Mouse (Mus musculus) midbrain, embryonic 11.5 days (tissue): ENCODE data around the gene Mmp2. TPM values are rescaled to one million over a fixed set of nuclear protein-coding genes. Genes with fewer than 3 reads are reported as not detected.
"Not testable (repeated sequence)": the region's sequence is repeated elsewhere in the genome, so short reads cannot be mapped to it uniquely, and the experiment has no call there.

ENCODE experiments used
- ATAC-seq: fragments of 200-750 bp; cut with Nextera tagmentation; 2 replicates; pipeline ENCODE4 v1.8.0; 2017; ENCODE audit warnings: moderate TSS enrichment, moderate library complexity; ENCODE audit not compliant: low FRiP score
- DNase-seq: peaks from one replicate; pipeline ENCODE4 v3.0.0; 2015; ENCODE audit warnings: low spot score; ENCODE audit errors: missing footprints
- H3K27ac ChIP-seq: fragments of 300-500 bp; sonication (generic); 2 replicates; pipeline ENCODE4 v1.5.1; 2014; ENCODE audit warnings: low read depth, low read length
- H3K27me3 ChIP-seq: fragments of 300-500 bp; sonication (generic); 2 replicates; pipeline ENCODE4 v1.6.1; 2014; ENCODE audit warnings: mild to moderate bottlenecking, low read length, moderate library complexity, mixed read lengths; ENCODE audit not compliant: control insufficient read depth, insufficient read depth
- H3K36me3 ChIP-seq: fragments of 300-500 bp; sonication (generic); 2 replicates; pipeline ENCODE4 v1.6.1; 2014; ENCODE audit warnings: mild to moderate bottlenecking, low read length, moderate library complexity, mixed read lengths; ENCODE audit not compliant: control insufficient read depth, insufficient read depth
- H3K4me1 ChIP-seq: fragments of 300-500 bp; sonication (generic); 2 replicates; pipeline ENCODE4 v1.6.1; 2014; ENCODE audit warnings: low read length; ENCODE audit not compliant: control insufficient read depth, insufficient read depth
- H3K4me2 ChIP-seq: fragments of 300-500 bp; sonication (generic); 2 replicates; pipeline ENCODE4 v1.6.1; 2014; ENCODE audit warnings: mild to moderate bottlenecking, moderate library complexity
- H3K4me3 ChIP-seq: fragments of 300-500 bp; sonication (generic); 2 replicates; pipeline ENCODE4 v1.5.1; 2014; ENCODE audit warnings: low read depth, low read length
- H3K9ac ChIP-seq: fragments of 300-500 bp; sonication (generic); 2 replicates; pipeline ENCODE4 v1.6.1; 2014; ENCODE audit warnings: low read length
- H3K9me3 ChIP-seq: fragments of 300-500 bp; sonication (generic); 2 replicates; pipeline ENCODE4 v1.6.1; 2016; ENCODE audit warnings: low read length; ENCODE audit not compliant: control insufficient read depth
- WGBS: fragments of 180-500 bp; shearing (Covaris S2); extraction: QIAGEN DNeasy Blood & Tissue Kit; methylation state at CpG from one replicate; pipeline ENCODE4 v1.1.7; 2014; 5-methylcytosine and 5-hydroxymethylcytosine counted together
- polyA plus RNA-seq: library from polyadenylated mRNA; unstranded; fragments of >200 nt; fragmentation: Nextera tagmentation; extraction: Ambion mirVana; gene quantifications from 2 replicates; pipeline ENCODE4 v1.2.1, GENCODE M21; 2014

Mmp2 gene
- polyA plus RNA-seq: 51.3 and 62.1 TPM in 2 replicates

DNA sequence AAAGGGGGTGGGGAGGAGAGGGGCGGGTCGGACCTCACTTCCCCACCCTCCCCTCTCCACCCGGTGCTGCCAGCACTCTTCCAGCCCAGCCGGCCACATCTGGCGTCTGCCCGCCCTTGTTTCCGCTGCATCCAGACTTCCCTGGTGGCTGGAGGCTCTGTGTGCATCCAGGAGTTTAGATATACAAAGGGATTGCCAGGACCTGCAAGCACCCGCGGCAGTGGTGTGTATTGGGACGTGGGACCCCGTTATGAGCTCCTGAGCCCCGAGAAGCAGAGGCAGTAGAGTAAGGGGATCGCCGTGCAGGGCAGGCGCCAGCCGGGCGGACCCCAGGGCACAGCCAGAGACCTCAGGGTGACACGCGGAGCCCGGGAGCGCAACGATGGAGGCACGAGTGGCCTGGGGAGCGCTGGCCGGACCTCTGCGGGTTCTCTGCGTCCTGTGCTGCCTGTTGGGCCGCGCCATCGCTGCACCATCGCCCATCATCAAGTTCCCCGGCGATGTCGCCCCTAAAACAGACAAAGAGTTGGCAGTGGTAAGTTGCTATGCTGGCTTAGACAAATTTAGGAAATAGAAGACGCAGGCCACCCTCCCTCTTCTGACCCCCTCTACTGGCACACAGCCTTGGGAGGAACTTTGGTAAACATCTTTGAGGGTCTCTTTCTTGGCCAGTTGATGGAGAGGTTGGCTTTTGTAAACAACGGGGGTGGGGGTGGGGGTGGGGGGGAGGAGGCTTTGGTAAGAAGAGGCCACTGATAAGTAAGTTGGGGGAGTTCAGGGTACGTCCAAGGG is at the start of gene Mmp2:
Mmp2 (plus strand) TSS at position 49 of the 792 bp plus-strand sequence.
- peak; percentile 95 for DNase-seq
- Histone ChIP-seq H3K27ac (no peak within 1 kb of the TSS), H3K4me3 (peak within 1 kb of the TSS; percentile 45), H3K27me3 (peaks cover 4% of the 10 kb centered on the region; the same call in 1 of the 2 replicates), H3K9me3 (no peaks in the 10 kb centered on the region), H3K9ac (peak within 1 kb of the TSS; percentile 77), H3K36me3 (no peaks in the 10 kb centered on the region), H3K4me1 (peaks cover 6% of the 10 kb centered on the region; the same call in 1 of the 2 replicates), H3K4me2 (peak within 1 kb of the TSS; percentile 81)
- ATAC-seq: peak; percentile 65
- under 1% methylated on average over 37 of the region's 37 CpGs for WGBS

DNA sequence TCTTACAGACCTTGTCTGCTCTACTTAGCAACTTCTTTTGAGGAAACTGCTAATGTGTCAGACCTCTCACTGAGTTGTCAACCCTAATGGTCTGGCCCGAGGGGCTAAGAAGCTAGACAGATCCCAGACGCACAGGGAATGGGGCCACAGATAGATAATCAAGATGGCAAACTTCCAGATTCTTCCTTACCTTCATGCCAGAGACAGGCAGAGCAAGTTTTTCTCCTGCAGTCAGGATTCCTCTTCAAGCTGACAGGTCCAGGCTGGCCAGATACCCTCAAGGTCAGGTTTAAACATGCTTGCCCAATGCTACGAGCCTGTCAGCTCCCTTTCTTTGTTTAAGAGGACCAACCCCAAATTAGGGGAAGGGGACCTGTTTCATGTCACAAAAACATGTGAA is 46.1 kb upstream of the Mmp2 start:
- Histone ChIP-seq H3K27ac (no peak overlapping the region), H3K36me3 (no peaks in the 10 kb centered on the region), H3K4me2 (no peak overlapping the region), H3K9ac (no peak overlapping the region), H3K27me3 (no peaks in the 10 kb centered on the region), H3K4me3 (no peak overlapping the region), H3K4me1 (peaks cover 5% of the 10 kb centered on the region), H3K9me3 (no peaks in the 10 kb centered on the region)
- 81% methylated on average over 3 of the region's 3 CpGs for WGBS
- DNase-seq (peak; percentile 41), ATAC-seq (no peak)

DNA sequence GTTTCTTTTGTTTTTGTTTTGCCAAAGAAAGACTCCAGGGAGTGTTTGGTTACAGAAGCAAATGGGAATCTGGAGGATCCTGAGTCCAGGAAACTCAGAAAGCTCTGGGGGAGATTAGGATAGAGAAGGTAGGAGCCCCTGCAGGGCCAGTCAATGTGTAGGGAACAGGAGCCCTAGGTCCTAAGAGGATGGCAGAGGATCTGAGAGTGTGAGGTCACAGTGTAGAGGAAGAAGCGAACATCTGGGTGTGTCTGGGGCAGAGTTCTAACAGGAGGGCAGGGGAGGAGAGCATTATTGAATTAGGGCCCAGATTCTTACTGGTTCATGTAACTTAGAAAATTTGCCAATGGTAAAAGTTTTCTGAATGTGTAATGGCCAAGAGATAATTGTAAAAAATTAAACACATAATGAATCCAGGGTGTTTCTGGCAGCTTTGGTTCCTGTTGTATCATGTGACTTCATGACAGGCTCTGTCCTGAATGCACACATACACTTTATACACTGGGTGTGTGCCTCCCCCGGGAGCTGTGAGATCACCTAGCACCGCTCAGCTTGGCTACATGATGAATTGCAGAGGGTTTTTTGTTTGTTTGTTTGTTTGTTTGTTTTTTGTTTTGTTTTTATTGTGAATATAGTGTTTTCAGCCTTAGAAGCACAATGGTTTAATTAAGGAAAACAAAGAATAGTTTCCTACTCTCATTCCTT is 43.0 kb upstream of the Mmp2 start:
- Histone ChIP-seq H3K4me2 (no peak overlapping the region), H3K4me1 (no peaks in the 10 kb centered on the region), H3K27ac (no peak overlapping the region), H3K4me3 (no peak overlapping the region), H3K9ac (no peak overlapping the region), H3K36me3 (no peaks in the 10 kb centered on the region), H3K27me3 (no peaks in the 10 kb centered on the region), H3K9me3 (no peaks in the 10 kb centered on the region)
- ATAC-seq: no peak
- peak; percentile 60 for DNase-seq
- WGBS: 56% methylated on average over 3 of the region's 3 CpGs

DNA sequence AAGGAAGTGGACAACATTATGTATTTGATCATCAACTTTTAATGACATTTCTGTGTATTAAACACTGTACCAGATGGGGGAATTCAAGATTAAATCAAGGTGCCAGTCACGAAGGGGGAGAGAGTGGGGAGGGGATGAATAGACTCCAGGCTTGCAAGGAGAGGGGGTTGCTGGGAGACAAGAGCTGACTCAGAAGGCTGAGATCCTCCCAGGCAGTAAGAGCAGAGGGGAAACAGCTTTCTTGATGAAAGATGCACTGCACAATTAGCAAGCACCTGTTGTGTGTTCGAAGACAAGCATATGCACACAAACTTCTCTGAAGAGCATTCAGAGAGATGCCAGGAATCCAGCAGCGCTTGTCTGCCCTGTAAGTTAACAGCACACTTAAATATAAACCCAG is 36.3 kb upstream of the Mmp2 start:
- no peak overlapping the region for H3K27ac ChIP-seq
- H3K4me3 ChIP-seq: no peak overlapping the region
- H3K9me3 ChIP-seq: no peaks in the 10 kb centered on the region
- no peaks in the 10 kb centered on the region for H3K27me3 ChIP-seq
- no peak overlapping the region for H3K9ac ChIP-seq
- WGBS: 74% methylated on average over 3 of the region's 3 CpGs
- ATAC-seq (no peak), DNase-seq (peak; percentile 62)
- no peaks in the 10 kb centered on the region for H3K36me3 ChIP-seq
- no peak overlapping the region for H3K4me2 ChIP-seq
- H3K4me1 ChIP-seq: no peaks in the 10 kb centered on the region

DNA sequence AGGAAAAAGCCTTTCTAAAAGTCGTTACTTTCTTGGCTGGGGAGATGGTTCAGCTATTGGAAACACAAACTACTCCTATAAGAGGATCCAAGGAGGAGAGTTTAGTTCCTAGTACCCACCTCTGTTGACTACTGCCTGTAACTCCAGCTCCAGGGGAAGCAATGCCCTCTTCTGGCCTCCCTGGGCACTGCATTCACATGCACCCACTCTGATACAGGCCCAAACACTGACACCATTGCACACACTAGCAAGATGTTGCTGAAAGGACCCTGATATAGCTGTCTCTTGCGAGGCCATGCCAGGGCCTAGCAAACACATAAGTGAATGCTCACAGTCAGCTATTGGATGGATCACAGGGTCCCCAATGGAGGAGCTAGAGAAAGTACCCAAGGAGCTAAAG is 35.1 kb upstream of the Mmp2 start:
- not testable (repeated sequence) for H3K36me3 ChIP-seq, H3K4me1 ChIP-seq, H3K9me3 ChIP-seq, H3K27me3 ChIP-seq, H3K4me3 ChIP-seq, H3K9ac ChIP-seq, H3K4me2 ChIP-seq, H3K27ac ChIP-seq, ATAC-seq, DNase-seq
- WGBS: 78% methylated on average over 2 of the region's 2 CpGs

DNA sequence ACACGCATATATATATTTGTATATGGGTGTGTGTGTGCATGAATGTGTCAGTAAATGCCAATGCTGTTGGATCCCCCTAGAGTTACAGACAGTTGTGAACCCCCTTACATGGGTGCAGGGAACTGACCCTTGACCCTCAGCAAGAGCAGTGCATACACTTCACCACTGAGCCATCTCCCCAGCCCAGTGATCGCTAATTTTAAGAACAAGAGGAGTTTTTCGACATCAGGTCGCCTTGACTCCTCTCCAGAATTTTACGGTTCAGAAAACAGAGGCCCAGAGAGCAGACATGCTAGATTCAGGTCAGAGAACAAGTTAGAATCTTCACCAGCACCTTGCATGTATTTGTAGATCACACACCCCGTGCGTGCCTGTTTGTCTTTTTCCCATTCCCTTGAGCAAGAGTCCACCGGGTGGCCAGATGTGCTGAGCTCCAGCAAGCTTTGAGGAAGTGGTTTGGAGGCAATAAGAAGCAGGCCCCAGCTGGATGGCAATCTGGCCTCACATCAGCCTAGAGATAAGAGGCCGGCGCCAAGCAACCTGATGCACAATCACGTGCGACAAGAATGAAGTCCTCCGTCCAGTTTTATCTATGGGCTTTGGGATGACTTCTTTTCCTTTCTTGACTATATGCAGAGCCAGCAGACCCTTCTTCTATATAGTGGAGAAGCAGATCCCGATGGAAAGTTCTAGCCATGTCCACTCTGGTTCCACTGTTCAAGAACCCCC is 33.1 kb upstream of the Mmp2 start:
- H3K4me3 ChIP-seq: no peak overlapping the region
- DNase-seq (peak; percentile 57), ATAC-seq (no peak)
- WGBS: 84% methylated on average over 14 of the region's 14 CpGs
- H3K9ac ChIP-seq: no peak overlapping the region
- H3K27me3 ChIP-seq: no peaks in the 10 kb centered on the region
- H3K9me3 ChIP-seq: no peaks in the 10 kb centered on the region
- H3K4me1 ChIP-seq: no peaks in the 10 kb centered on the region
- no peaks in the 10 kb centered on the region for H3K36me3 ChIP-seq
- H3K27ac ChIP-seq: no peak overlapping the region
- H3K4me2 ChIP-seq: no peak overlapping the region

DNA sequence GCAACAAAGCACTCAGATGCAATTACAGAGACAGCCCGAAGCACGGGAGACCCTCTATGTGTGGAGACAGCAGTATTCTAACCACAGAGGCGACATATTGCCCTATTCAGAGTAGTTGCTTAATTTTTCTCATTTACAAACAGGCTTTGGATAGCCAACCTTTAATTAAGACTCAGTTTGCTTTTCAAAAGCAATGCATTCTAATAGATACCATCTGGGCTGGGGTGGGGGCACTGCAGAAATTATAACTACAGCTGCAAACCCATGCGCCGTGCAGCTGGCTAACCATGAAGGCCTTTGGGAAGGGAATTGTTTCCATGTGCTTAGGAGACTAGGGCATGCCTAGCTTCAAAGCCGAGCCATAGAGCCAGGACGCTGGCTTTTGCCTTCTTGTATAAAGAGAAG is 29.6 kb upstream of the Mmp2 start:
- H3K4me3 ChIP-seq: no peak overlapping the region
- H3K27me3 ChIP-seq: no peaks in the 10 kb centered on the region
- H3K4me1 ChIP-seq: peaks cover 2% of the 10 kb centered on the region; the same call in 1 of the 2 replicates
- no peaks in the 10 kb centered on the region for H3K9me3 ChIP-seq
- WGBS: 83% methylated on average over 7 of the region's 7 CpGs
- H3K36me3 ChIP-seq: no peaks in the 10 kb centered on the region
- no peak overlapping the region for H3K4me2 ChIP-seq
- DNase-seq (no peak), ATAC-seq (no peak)
- no peak overlapping the region for H3K27ac ChIP-seq
- no peak overlapping the region for H3K9ac ChIP-seq

DNA sequence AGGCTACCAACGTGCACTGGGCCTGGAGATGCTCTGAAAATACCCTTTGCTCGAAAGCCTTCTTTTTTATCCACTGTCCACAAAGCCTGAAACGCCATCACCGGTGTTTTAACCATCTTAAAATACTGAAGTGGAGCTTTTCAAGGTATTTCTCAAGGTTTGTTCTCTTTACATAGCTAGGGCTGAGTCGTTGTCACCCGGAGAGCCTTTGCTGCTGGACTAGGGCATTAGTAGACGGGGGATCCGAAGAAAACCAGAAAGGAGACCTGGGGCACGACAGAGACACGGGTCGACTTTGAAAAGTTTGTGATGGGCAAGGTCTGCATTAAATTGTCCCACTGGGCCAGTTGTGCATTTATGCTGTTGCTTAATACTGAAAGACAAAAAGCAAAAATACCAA is 27.7 kb upstream of the Mmp2 start:
- no peaks in the 10 kb centered on the region for H3K9me3 ChIP-seq
- no peaks in the 10 kb centered on the region for H3K27me3 ChIP-seq
- WGBS: 90% methylated on average over 11 of the region's 11 CpGs

More for the DNA sequence above, 27.7 kb upstream of the Mmp2 start:
- H3K27ac ChIP-seq: no peak overlapping the region
- no peak overlapping the region for H3K4me3 ChIP-seq
- H3K36me3 ChIP-seq: no peaks in the 10 kb centered on the region
- no peak for DNase-seq
- H3K4me1 ChIP-seq: peaks cover 2% of the 10 kb centered on the region; the same call in 1 of the 2 replicates
- no peak overlapping the region for H3K9ac ChIP-seq
- no peak for ATAC-seq
- H3K4me2 ChIP-seq: no peak overlapping the region
